Mouse (Mus musculus) hindbrain, embryonic 13.5 days (tissue): ENCODE results near the gene Smurf2. TPM values are rescaled to one million over a fixed set of nuclear protein-coding genes. Genes with fewer than 3 reads are reported as not detected.
A peak's percentile ranks its signal among the peaks of the same experiment; 100 is the strongest.

Source experiments
- ATAC-seq: fragments of 200-750 bp; cut with Nextera tagmentation; 2 replicates; pipeline ENCODE4 v1.8.0; 2017; ENCODE audit warnings: moderate TSS enrichment; ENCODE audit not compliant: low FRiP score
- H3K27ac ChIP-seq: fragments of 300-500 bp; sonication (generic); 2 replicates; pipeline ENCODE4 v1.5.1; 2015; ENCODE audit warnings: inconsistent platforms, mild to moderate bottlenecking, moderate library complexity
- H3K27me3 ChIP-seq: fragments of 300-500 bp; sonication (generic); 2 replicates; pipeline ENCODE4 v1.6.1; 2015; ENCODE audit warnings: mild to moderate bottlenecking, inconsistent platforms
- H3K36me3 ChIP-seq: fragments of 300-500 bp; sonication (generic); 2 replicates; pipeline ENCODE4 v1.6.1; 2015; ENCODE audit warnings: mild to moderate bottlenecking, inconsistent platforms
- H3K4me1 ChIP-seq: fragments of 300-500 bp; sonication (generic); replicated peaks from 2 replicates; pipeline ENCODE4 v1.6.1; 2015; ENCODE audit warnings: inconsistent platforms
- H3K4me2 ChIP-seq: fragments of 300-500 bp; sonication (generic); 2 replicates; pipeline ENCODE4 v1.6.1; 2015; ENCODE audit warnings: inconsistent platforms, mild to moderate bottlenecking, moderate library complexity
- H3K4me3 ChIP-seq: fragments of 300-500 bp; sonication (generic); 2 replicates; pipeline ENCODE4 v1.5.1; 2015; ENCODE audit warnings: mild to moderate bottlenecking, inconsistent platforms
- H3K9ac ChIP-seq: fragments of 300-500 bp; sonication (generic); 2 replicates; pipeline ENCODE4 v1.6.1; 2015; ENCODE audit warnings: mild to moderate bottlenecking, inconsistent platforms
- H3K9me3 ChIP-seq: fragments of 300-500 bp; sonication (generic); 2 replicates; pipeline ENCODE4 v1.6.1; 2016; ENCODE audit warnings: inconsistent platforms
- WGBS: fragments of 180-500 bp; shearing (Covaris S2); methylation state at CpG from one replicate; pipeline ENCODE4 v1.1.7; 2015; 5-methylcytosine and 5-hydroxymethylcytosine counted together
- polyA plus RNA-seq: library from polyadenylated mRNA; unstranded; fragments of >200 nt; fragmentation: Nextera tagmentation; extraction: Ambion mirVana; gene quantifications from 2 replicates; pipeline ENCODE4 v1.2.1, GENCODE M21; 2015

Gene Smurf2
- polyA plus RNA-seq, 1 experiment from 2014 or later, result 14.8 TPM

DNA sequence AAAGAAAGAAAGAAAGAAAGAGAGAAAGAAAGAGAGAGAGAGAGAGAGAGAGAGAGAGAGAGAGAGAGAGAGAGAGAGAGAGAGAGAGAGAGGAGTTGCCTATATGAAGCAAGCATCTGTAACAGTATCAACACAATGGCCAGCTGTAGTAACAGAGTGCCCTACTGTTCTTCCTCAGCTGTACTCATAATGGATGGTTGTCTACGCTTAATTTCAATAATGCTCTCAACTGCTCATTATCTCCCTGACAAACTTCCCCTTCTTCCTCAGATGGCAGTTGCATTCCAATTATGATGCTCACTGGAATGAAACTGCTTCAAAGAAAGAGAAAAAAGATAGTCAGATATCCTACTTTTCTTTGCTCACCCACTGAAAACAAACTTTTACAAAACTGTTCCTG, 36.9 kb downstream of the Smurf2 start:
- WGBS, result 57% methylated on average over 1 of the region's 1 CpGs
- no peak overlapping the region for H3K27ac ChIP-seq
- no peak overlapping the region for H3K4me2 ChIP-seq
- peaks cover 3% of the 10 kb centered on the region; the same call in 1 of the 2 replicates for H3K4me1 ChIP-seq
- ATAC-seq, result no peak
- H3K36me3 ChIP-seq, result no peaks in the 10 kb centered on the region
- H3K27me3 ChIP-seq, result no peaks in the 10 kb centered on the region
- H3K4me3 ChIP-seq, result no peak overlapping the region
- no peak overlapping the region for H3K9ac ChIP-seq
- no peaks in the 10 kb centered on the region for H3K9me3 ChIP-seq

DNA sequence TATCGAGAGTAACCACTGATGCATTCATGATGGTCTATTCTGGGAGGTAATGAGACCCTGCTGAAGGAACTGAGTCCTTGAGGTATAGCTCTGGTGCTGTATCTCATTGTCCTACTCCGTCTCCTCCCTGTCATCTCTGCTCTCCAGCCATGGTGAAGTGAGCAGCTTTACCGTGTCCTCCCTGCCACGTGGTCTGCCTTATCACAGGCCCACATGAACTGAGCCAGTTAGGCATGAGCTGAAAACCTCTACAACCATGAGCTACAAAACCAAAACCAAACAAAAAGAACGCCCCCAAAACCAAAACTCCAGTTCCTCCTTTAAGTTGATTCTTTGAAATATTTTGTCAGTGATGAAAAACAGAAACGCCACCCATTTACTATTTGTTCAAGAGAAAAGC, 47.9 kb downstream of the Smurf2 start:
- Histone ChIP-seq H3K9ac (no peak overlapping the region), H3K36me3 (peaks cover 6% of the 10 kb centered on the region), H3K4me2 (no peak overlapping the region), H3K4me1 (no peaks in the 10 kb centered on the region), H3K9me3 (no peaks in the 10 kb centered on the region), H3K27me3 (no peaks in the 10 kb centered on the region), H3K4me3 (no peak overlapping the region), H3K27ac (no peak overlapping the region)
- 92% methylated on average over 6 of the region's 6 CpGs for WGBS
- no peak for ATAC-seq

DNA sequence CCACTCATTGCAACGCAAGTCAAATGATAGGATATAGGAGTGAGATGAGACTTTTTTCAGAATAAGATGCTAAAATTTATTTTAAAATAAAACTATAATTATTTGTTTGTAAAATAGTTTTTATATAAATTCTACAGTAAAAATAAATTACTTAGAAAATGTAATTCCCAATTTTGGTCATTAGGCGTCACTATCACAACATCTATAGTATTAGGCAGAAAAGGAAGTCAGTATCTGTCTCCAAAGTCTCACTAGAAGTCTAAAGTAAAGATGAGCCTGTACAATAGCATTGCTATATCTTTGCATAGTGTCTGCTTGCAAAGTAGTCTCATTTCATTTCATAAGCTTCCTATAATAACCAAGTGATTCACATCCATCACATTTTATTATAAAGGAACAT, 69.1 kb downstream of the Smurf2 start:
- ATAC-seq, result no peak
- Histone ChIP-seq H3K36me3 (peaks cover 35% of the 10 kb centered on the region), H3K4me2 (no peak overlapping the region), H3K27ac (no peak overlapping the region), H3K27me3 (no peaks in the 10 kb centered on the region), H3K9ac (no peak overlapping the region), H3K4me1 (no peaks in the 10 kb centered on the region), H3K4me3 (no peak overlapping the region), H3K9me3 (no peaks in the 10 kb centered on the region)
- WGBS, result 60% methylated on average over 2 of the region's 2 CpGs

DNA sequence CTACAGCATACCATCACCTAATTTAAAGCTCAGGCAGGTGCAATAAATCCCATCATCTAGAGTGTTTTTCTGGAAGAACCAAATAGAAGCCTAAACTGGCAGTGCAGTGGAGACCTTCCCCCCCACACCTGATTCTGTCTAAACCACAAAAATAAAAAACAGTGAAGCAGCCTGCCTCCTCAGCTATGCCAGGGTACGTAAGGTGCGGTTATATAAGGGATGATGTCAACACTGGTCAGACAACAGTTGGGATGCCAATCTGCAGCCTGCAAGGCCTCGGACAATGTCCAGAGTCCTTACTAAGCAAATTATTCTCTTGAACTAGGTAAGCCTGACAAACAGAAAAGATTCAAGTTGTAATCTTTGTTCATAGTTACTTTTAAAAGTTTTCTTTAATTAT, 78.5 kb downstream of the Smurf2 start:
- peaks cover 52% of the 10 kb centered on the region for H3K36me3 ChIP-seq
- WGBS, result 93% methylated on average over 3 of the region's 3 CpGs
- no peaks in the 10 kb centered on the region for H3K27me3 ChIP-seq

DNA sequence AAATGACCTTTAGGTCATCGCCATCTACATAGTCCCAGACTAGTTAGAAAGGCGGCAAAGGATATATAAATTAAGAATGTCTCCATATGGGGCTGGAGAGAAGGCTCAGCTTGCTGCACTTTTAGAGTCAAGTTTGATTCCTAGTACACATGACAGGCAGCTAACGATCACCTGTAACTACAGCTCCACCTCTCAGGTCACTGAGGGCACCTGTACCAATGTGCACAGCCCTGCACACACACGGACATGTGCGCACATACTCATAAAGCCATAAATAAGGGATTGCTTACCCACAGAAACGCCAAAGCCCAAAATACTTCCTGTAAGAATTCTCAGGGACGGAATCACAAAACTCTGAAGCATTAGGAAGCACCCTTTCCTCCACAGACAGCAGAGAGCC, 92.4 kb downstream of the Smurf2 start:
- 96% methylated on average over 7 of the region's 7 CpGs for WGBS
- H3K4me1 ChIP-seq, result no peaks in the 10 kb centered on the region
- no peaks in the 10 kb centered on the region for H3K27me3 ChIP-seq
- peaks cover 67% of the 10 kb centered on the region for H3K36me3 ChIP-seq
- H3K4me3 ChIP-seq, result no peak overlapping the region
- H3K4me2 ChIP-seq, result no peak overlapping the region
- no peaks in the 10 kb centered on the region for H3K9me3 ChIP-seq
- H3K27ac ChIP-seq, result no peak overlapping the region
- no peak overlapping the region for H3K9ac ChIP-seq
- no peak for ATAC-seq

More for the DNA sequence above, 78.5 kb downstream of the Smurf2 start:
- Histone ChIP-seq H3K4me3 (no peak overlapping the region), H3K9ac (no peak overlapping the region), H3K4me1 (no peaks in the 10 kb centered on the region), H3K27ac (no peak overlapping the region), H3K9me3 (no peaks in the 10 kb centered on the region), H3K4me2 (no peak overlapping the region)
- ATAC-seq, result no peak

DNA sequence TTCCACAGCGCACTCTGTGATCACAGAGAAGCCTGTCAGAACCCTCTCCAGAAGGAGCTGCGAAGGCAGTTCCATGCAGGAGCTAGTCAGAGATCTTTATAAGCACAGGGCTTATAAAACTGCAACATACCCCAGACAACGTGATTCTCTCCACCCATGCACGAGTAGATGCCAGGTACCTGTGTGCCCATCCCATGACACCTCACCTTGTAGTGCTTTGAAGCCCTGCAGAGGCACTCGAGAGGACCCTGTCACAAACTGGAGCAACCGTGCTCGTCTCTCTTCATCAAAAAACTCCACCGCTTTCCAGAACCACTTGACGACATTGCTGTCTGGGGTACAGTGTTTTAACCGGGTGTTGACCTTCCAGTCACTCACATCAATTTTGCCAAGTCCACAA, 96.1 kb downstream of the Smurf2 start:
- Histone ChIP-seq H3K4me1 (no peaks in the 10 kb centered on the region), H3K27me3 (no peaks in the 10 kb centered on the region), H3K27ac (no peak overlapping the region), H3K4me2 (no peak overlapping the region), H3K9me3 (no peaks in the 10 kb centered on the region), H3K4me3 (no peak overlapping the region), H3K36me3 (peaks cover 61% of the 10 kb centered on the region), H3K9ac (no peak overlapping the region)
- ATAC-seq, result no peak
- WGBS, result 95% methylated on average over 10 of the region's 10 CpGs

DNA sequence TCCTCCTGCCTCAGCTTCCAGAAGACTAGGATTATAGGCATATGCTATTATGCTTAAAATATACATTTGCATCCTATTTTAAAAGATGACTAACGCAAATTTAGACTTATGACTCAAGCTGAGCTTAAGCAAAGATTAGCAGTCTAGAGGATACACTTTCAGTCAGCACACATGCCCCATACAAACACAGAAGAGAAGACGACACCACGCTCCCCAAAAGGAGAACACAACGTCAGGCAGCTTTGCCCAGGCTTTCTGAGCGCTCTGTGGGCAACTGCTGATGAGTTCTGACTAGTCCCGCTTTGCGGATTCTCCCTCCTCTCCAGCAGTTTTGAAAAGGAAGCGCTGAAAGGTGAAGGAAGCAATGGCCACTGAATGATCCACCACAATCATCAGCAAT, 96.8 kb downstream of the Smurf2 start:
- peaks cover 5% of the 10 kb centered on the region for H3K4me1 ChIP-seq
- H3K36me3 ChIP-seq, result peaks cover 63% of the 10 kb centered on the region
- ATAC-seq, result no peak
- H3K4me2 ChIP-seq, result no peak overlapping the region
- no peak overlapping the region for H3K27ac ChIP-seq
- WGBS, result 93% methylated on average over 8 of the region's 8 CpGs
- H3K9ac ChIP-seq, result no peak overlapping the region
- no peaks in the 10 kb centered on the region for H3K9me3 ChIP-seq
- no peak overlapping the region for H3K4me3 ChIP-seq
- no peaks in the 10 kb centered on the region for H3K27me3 ChIP-seq

DNA sequence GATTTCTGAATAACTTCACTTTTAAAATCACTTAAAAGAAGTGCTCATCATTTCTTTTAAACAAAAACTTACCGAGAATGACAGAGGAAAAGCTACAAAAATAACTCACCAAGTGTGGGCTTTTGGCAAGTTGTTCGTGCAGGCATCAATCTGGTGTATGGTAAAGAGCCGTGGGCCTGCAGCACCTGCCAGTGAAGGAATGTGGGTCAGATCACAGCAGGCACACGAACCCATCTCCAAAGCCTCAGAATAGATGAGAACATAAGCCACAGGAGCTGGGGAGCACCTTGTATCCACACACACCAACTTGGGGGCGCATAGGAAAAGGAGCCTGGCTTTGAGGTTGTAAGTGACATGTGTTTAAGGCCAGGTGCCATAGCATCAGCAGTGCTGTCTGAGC, 97.6 kb downstream of the Smurf2 start:
- Histone ChIP-seq H3K36me3 (peaks cover 61% of the 10 kb centered on the region), H3K4me2 (no peak overlapping the region), H3K4me3 (no peak overlapping the region), H3K4me1 (peaks cover 11% of the 10 kb centered on the region), H3K9ac (no peak overlapping the region), H3K9me3 (no peaks in the 10 kb centered on the region), H3K27me3 (no peaks in the 10 kb centered on the region), H3K27ac (no peak overlapping the region)
- 88% methylated on average over 5 of the region's 5 CpGs for WGBS
- no peak for ATAC-seq

DNA sequence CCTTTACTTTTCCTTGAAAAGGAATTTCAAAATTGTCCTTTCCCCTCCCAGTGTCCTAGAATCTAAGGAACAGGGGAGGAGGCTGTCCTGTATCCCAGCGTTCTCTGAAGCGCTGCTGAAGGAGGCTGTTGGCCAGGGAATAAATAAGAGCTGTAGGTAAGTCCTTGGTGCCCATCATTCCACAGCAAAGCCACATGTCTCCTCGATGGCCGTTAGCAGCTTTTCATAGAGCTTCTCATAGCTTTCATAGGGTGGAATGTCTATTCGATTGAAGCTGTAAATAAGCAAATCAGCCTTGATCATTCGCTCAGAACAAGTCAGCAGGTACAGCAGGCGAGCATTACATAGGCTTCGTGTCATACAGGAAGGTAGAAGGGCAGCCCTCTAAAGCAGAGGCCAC, 98.0 kb downstream of the Smurf2 start:
- Histone ChIP-seq H3K4me2 (no peak overlapping the region), H3K27ac (no peak overlapping the region), H3K9ac (no peak overlapping the region), H3K27me3 (no peaks in the 10 kb centered on the region), H3K36me3 (peaks cover 62% of the 10 kb centered on the region), H3K4me1 (peaks cover 13% of the 10 kb centered on the region), H3K9me3 (no peaks in the 10 kb centered on the region), H3K4me3 (no peak overlapping the region)
- 97% methylated on average over 8 of the region's 8 CpGs for WGBS
- no peak for ATAC-seq

DNA sequence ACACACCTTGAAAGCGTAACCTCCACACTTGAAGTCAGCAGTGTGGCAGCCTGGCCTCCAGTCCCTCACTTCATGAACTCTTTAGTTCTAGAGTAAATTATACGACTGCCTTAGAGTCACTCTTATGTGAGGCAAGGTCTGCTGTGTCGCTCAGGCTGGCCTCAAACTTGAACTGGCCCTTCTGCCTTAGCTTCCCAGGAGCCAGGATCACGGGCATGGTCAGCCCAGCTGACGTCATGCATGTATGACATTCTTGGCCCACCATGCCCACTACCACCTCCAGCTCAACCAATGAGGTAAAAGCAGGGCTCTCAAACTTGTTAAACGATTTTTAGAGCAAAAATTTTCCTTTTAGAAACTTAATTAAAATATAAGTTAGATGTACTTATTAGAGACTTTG, 99.1 kb downstream of the Smurf2 start:
- 94% methylated on average over 6 of the region's 6 CpGs for WGBS
- H3K36me3 ChIP-seq, result peaks cover 70% of the 10 kb centered on the region
- H3K27me3 ChIP-seq, result no peaks in the 10 kb centered on the region
- H3K4me2 ChIP-seq, result no peak overlapping the region
- no peak overlapping the region for H3K27ac ChIP-seq
- no peak overlapping the region for H3K4me3 ChIP-seq
- 0 out of 2 replicates have a peak overlapping the region, but pooled peaks have one; percentile 24 for H3K9ac ChIP-seq
- peaks cover 13% of the 10 kb centered on the region for H3K4me1 ChIP-seq
- H3K9me3 ChIP-seq, result no peaks in the 10 kb centered on the region
- no peak for ATAC-seq

DNA sequence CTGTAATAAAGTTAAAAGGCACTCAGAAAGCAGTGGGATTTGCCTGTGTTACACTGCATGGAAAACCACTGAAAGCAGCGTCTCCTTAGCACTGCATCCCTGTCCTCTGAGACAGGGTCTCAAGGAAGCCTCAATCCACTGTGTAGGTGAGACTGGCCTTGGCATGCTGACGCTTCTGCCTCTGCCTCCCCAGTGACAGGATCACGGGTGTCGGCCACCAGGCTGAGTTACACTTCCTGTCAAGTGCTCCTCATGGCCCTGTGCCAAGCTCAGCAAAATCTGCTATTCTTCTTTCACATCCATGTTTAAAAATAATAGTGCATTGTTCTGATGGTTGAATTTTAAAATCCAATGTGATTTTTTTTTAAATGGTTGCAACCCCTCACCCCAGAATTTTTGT, 99.5 kb downstream of the Smurf2 start:
- H3K4me2 ChIP-seq, result no peak overlapping the region
- peaks cover 13% of the 10 kb centered on the region for H3K4me1 ChIP-seq
- 0 out of 2 replicates have a peak overlapping the region, but pooled peaks have one; percentile 19 for H3K27ac ChIP-seq
- H3K4me3 ChIP-seq, result no peak overlapping the region
- peaks cover 70% of the 10 kb centered on the region for H3K36me3 ChIP-seq
- H3K9ac ChIP-seq, result 0 out of 2 replicates have a peak overlapping the region, but pooled peaks have one; percentile 24
- ATAC-seq, result no peak
- WGBS, result 73% methylated on average over 4 of the region's 4 CpGs
- H3K27me3 ChIP-seq, result no peaks in the 10 kb centered on the region
- no peaks in the 10 kb centered on the region for H3K9me3 ChIP-seq

DNA sequence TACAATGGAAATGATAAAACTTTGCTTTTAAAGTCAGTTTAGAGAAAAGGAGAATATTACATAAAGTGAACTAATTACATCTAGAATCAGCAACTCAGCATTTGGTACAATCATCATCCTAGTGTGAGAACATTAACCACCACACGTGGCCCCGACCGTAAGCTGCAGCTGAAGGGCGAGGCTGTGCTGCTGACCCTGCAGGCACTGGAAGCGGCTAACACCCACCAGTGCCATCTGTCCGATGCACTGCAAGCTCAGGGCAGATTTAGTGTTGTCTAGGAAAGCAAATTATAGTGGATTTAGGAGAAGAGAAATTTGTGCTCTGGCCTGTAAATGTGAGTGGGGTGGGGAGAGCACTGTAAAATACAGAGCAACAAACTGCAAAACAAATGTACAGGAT, 100.3 kb downstream of the Smurf2 start:
- H3K27ac ChIP-seq, result no peak overlapping the region
- 82% methylated on average over 6 of the region's 6 CpGs for WGBS
- no peak for ATAC-seq
- H3K4me2 ChIP-seq, result no peak overlapping the region
- no peaks in the 10 kb centered on the region for H3K9me3 ChIP-seq
- peaks cover 72% of the 10 kb centered on the region for H3K36me3 ChIP-seq
- H3K9ac ChIP-seq, result no peak overlapping the region
- no peaks in the 10 kb centered on the region for H3K27me3 ChIP-seq
- peaks cover 13% of the 10 kb centered on the region for H3K4me1 ChIP-seq
- H3K4me3 ChIP-seq, result no peak overlapping the region

DNA sequence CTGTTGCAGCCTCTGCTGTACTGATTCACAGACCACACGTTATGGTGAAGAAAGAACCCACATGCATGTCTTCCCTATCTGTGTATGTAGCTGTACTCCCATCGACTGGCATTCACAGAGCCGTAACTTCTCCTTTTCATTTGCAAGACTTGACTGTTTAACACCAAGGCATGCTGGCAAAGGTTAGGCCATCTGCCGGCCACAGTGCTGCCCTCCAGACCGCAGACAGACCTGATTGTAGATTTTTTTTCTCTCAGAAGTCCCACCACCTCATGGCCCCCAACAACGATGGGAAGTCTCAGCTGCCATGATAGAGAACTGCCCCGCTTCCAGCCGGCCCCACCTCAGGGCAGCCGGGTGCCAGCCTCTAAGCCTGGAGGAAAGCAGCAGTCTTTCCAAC, 100.9 kb downstream of the Smurf2 start:
- ATAC-seq, result no peak
- 0 out of 2 replicates have a peak overlapping the region, but pooled peaks have one; percentile 6 for H3K9ac ChIP-seq
- no peak overlapping the region for H3K4me2 ChIP-seq
- 91% methylated on average over 9 of the region's 9 CpGs for WGBS
- no peaks in the 10 kb centered on the region for H3K9me3 ChIP-seq
- peaks cover 13% of the 10 kb centered on the region for H3K4me1 ChIP-seq
- H3K27ac ChIP-seq, result no peak overlapping the region
- H3K27me3 ChIP-seq, result no peaks in the 10 kb centered on the region
- H3K36me3 ChIP-seq, result peaks cover 72% of the 10 kb centered on the region
- no peak overlapping the region for H3K4me3 ChIP-seq
